27 mouse cellular contexts compared by ENCODE assay signal in genomic region chr1:194650566-194650965, GRCm38 (mm10). TPM values are rescaled to one million over a fixed set of nuclear protein-coding genes. Genes with fewer than 3 reads are reported as not detected.
DNase-seq lines count a peak whose midpoint lies in the region; ATAC-seq and TF ChIP-seq lines count a peak whose summit lies in the region.
"Had no signal": no experiment of that assay in that cellular context is flagged by ENCODE, and none has a peak within 500 bp of the region (broad histone marks: within the 10 kb centered on the region; RNA-seq: fewer than 3 reads in every experiment).

No protein-coding gene starts in this region.

- no peaks in the 10 kb centered on the region for H3K9me3 ChIP-seq in stomach, embryonic 16.5 days (replicated peaks; ENCODE audit: control insufficient read depth, low read length)
- no peaks in the 10 kb centered on the region for H3K9me3 ChIP-seq in stomach, postnatal 0 days (ENCODE audit: control insufficient read depth, low read length)
- no peaks in the 10 kb centered on the region for H3K9me3 ChIP-seq in hindbrain, embryonic 16.5 days (ENCODE audit: control insufficient read depth, low read length)
- H3K9me3 ChIP-seq: embryonic facial prominence, embryonic 10.5 days; embryonic facial prominence, embryonic 13.5 days; forebrain, embryonic 10.5 days; forebrain, embryonic 13.5 days; G1E; heart, embryonic 13.5 days; hindbrain, embryonic 13.5 days had no signal

- no peak for DNase-seq in heart, adult 2 months
- DNase-seq in heart, adult 9 months (ENCODE audit: low spot score in 2 of 2), result no peak
- DNase-seq in stomach, postnatal 0 days (ENCODE audit: low spot score), result no peak
- DNase-seq in gonadal fat pad, adult 2 months (ENCODE audit: low read depth), result peak; percentile 87
- DNase-seq: adrenal gland, adult 2 months; B cell, adult 2 months; cerebellum, adult 11-12 months; cerebellum, adult 8-10 months; cerebellum, postnatal 10 days; cerebellum, postnatal 36 days; embryo, embryonic 11 days; gastrocnemius, postnatal 25 days; kidney, adult 2 months had no signal

- TF ChIP-seq EP300 in heart, adult 2 months (IDR thresholded peaks at IDR 0.05; ENCODE audit: insufficient read depth, low read depth, low read length), result no peak
- TF ChIP-seq EP300 in stomach, postnatal 0 days (optimal IDR thresholded peaks at IDR 0.05), result no peak

- H3K27me3 ChIP-seq in heart, adult 2 months (ENCODE audit: control insufficient read depth, insufficient read depth, low read length), result no peaks in the 10 kb centered on the region
- no peaks in the 10 kb centered on the region for H3K27me3 ChIP-seq in stomach, embryonic 16.5 days (ENCODE audit: control insufficient read depth, insufficient read depth, low read length)
- H3K27me3 ChIP-seq in stomach, postnatal 0 days (ENCODE audit: control insufficient read depth, insufficient read depth, low read length), result no peaks in the 10 kb centered on the region
- H3K27me3 ChIP-seq in hindbrain, embryonic 16.5 days (replicated peaks; ENCODE audit: control insufficient read depth, insufficient read depth, low read length), result no peaks in the 10 kb centered on the region
- H3K27me3 ChIP-seq: CH12.LX; embryonic facial prominence, embryonic 13.5 days; forebrain, embryonic 13.5 days; heart, embryonic 13.5 days; hindbrain, embryonic 13.5 days; Patski had no signal

- no peak overlapping the region for H3K9ac ChIP-seq in heart, adult 2 months (ENCODE audit: low read depth, low read length)
- no peak overlapping the region for H3K9ac ChIP-seq in stomach, embryonic 16.5 days (ENCODE audit: low read length)
- H3K9ac ChIP-seq in stomach, postnatal 0 days (ENCODE audit: low read length), result no peak overlapping the region
- no peak overlapping the region for H3K9ac ChIP-seq in hindbrain, embryonic 16.5 days (ENCODE audit: low read depth, low read length)
- H3K9ac ChIP-seq: embryonic facial prominence, embryonic 13.5 days; forebrain, embryonic 13.5 days; heart, embryonic 13.5 days; hindbrain, embryonic 13.5 days had no signal

- intact Hi-C loops in heart, adult 2 months (cut with DNase I), result no loop called here

- 92% methylated on average over 2 of the region's 2 CpGs for WGBS in heart, adult 2 months
- 83% methylated on average over 2 of the region's 2 CpGs for WGBS in stomach, embryonic 16.5 days
- WGBS in stomach, postnatal 0 days, result 55% methylated on average over 2 of the region's 2 CpGs
- WGBS in hindbrain, embryonic 16.5 days, result 98% methylated on average over 2 of the region's 2 CpGs

- peaks cover 6% of the 10 kb centered on the region for H3K79me2 ChIP-seq in heart, adult 2 months (replicated peaks; ENCODE audit: control insufficient read depth, insufficient read depth, low read length)

- no peak for TF ChIP-seq POLR2A in heart, adult 2 months (IDR thresholded peaks at IDR 0.05; ENCODE audit: insufficient read depth, low read depth, low read length)

- TF ChIP-seq CTCF in heart, adult 2 months (IDR thresholded peaks at IDR 0.05), result no peak
- no peak for TF ChIP-seq CTCF in stomach, postnatal 0 days (IDR thresholded peaks at IDR 0.05; ENCODE audit: low read depth)

- H3K4me3 ChIP-seq in heart, adult 2 months, result no peak overlapping the region
- H3K4me3 ChIP-seq in stomach, embryonic 16.5 days (replicated peaks; ENCODE audit: low read length), result no peak overlapping the region
- H3K4me3 ChIP-seq in stomach, postnatal 0 days (ENCODE audit: low read depth, low read length), result no peak overlapping the region
- no peak overlapping the region for H3K4me3 ChIP-seq in hindbrain, embryonic 16.5 days (ENCODE audit: low read length)
- H3K4me3 ChIP-seq: embryonic facial prominence, embryonic 10.5 days; embryonic facial prominence, embryonic 13.5 days; erythroblast, embryonic 14.5 days; forebrain, embryonic 10.5 days; forebrain, embryonic 13.5 days; heart, embryonic 13.5 days; hindbrain, embryonic 13.5 days had no signal

- peak overlapping the region; percentile 91 for H3K27ac ChIP-seq in heart, adult 2 months
- peak overlapping the region; percentile 4; the same call in 1 of the 2 replicates for H3K27ac ChIP-seq in stomach, embryonic 16.5 days (ENCODE audit: low read length)
- no peak overlapping the region; the same call in 1 of the 2 replicates for H3K27ac ChIP-seq in stomach, postnatal 0 days (replicated peaks)
- H3K27ac ChIP-seq in hindbrain, embryonic 16.5 days (ENCODE audit: low read depth, low read length), result no peak overlapping the region
- H3K27ac ChIP-seq: embryonic facial prominence, embryonic 10.5 days; embryonic facial prominence, embryonic 13.5 days; forebrain, embryonic 10.5 days; forebrain, embryonic 13.5 days; heart, embryonic 13.5 days; hindbrain, embryonic 13.5 days had no signal

- H3K36me3 ChIP-seq in heart, adult 2 months (ENCODE audit: control insufficient read depth, insufficient read depth, low read length), result peaks cover 62% of the 10 kb centered on the region
- H3K36me3 ChIP-seq in stomach, embryonic 16.5 days (ENCODE audit: control insufficient read depth, insufficient read depth, low read length), result no peaks in the 10 kb centered on the region
- no peaks in the 10 kb centered on the region for H3K36me3 ChIP-seq in stomach, postnatal 0 days (ENCODE audit: control insufficient read depth, insufficient read depth, low read length)
- H3K36me3 ChIP-seq in hindbrain, embryonic 16.5 days (ENCODE audit: control insufficient read depth, insufficient read depth, low read length), result peaks cover 22% of the 10 kb centered on the region
- H3K36me3 ChIP-seq: G1E had no signal

- no peak overlapping the region for H3K4me2 ChIP-seq in stomach, embryonic 16.5 days (ENCODE audit: low read depth, low read length)
- no peak overlapping the region for H3K4me2 ChIP-seq in stomach, postnatal 0 days (replicated peaks; ENCODE audit: low read depth)
- H3K4me2 ChIP-seq in hindbrain, embryonic 16.5 days (ENCODE audit: low read length), result no peak overlapping the region
- H3K4me2 ChIP-seq: embryonic facial prominence, embryonic 13.5 days; forebrain, embryonic 13.5 days; heart, embryonic 13.5 days; hindbrain, embryonic 13.5 days had no signal

- H3K4me1 ChIP-seq in heart, adult 2 months (ENCODE audit: control insufficient read depth, insufficient read depth, low read length), result peaks cover 18% of the 10 kb centered on the region
- no peaks in the 10 kb centered on the region for H3K4me1 ChIP-seq in stomach, embryonic 16.5 days (ENCODE audit: control insufficient read depth, insufficient read depth, low read length)
- no peaks in the 10 kb centered on the region for H3K4me1 ChIP-seq in stomach, postnatal 0 days (replicated peaks; ENCODE audit: control insufficient read depth, insufficient read depth)
- no peaks in the 10 kb centered on the region; the same call in 1 of the 2 replicates for H3K4me1 ChIP-seq in hindbrain, embryonic 16.5 days (ENCODE audit: control insufficient read depth, insufficient read depth, low read depth, low read length)
- H3K4me1 ChIP-seq: embryonic facial prominence, embryonic 10.5 days had no signal

- no peak for ATAC-seq in stomach, embryonic 16.5 days (ENCODE audit: insufficient read depth, low FRiP score)
- no peak for ATAC-seq in stomach, postnatal 0 days (ENCODE audit: low FRiP score, low TSS enrichment)
- no peak for ATAC-seq in hindbrain, embryonic 16.5 days
- ATAC-seq: forebrain, embryonic 13.5 days; forebrain, embryonic 16.5 days; intestine, postnatal 0 days; Patski had no signal

RNA-seq across cellular contexts. Expression of gene Plxna2, which starts 32.5 kb away (rescaled TPM):
- total RNA-seq in heart, adult 2 months (2021), result 10 to 100 TPM; 22.6 to 30.6 TPM
- 9.8 and 16.7 TPM in 2 replicates for polyA plus RNA-seq in heart, adult 2 months (2012; rRNA removed)
- 7.3 and 8.2 TPM in 2 replicates for polyA plus RNA-seq in stomach, embryonic 16.5 days (2015; fragmentation: Nextera tagmentation; extraction: Ambion mirVana)
- polyA plus RNA-seq in stomach, postnatal 0 days (2015; fragmentation: Nextera tagmentation; extraction: Ambion mirVana), result 3.4 and 3.5 TPM in 2 replicates
- polyA plus RNA-seq in gonadal fat pad, adult 2 months (2012; rRNA removed), result 9.8 and 13.0 TPM in 2 replicates
- 24.2 and 28.3 TPM in 2 replicates for polyA plus RNA-seq in hindbrain, embryonic 16.5 days (2015; fragmentation: Nextera tagmentation; extraction: Ambion mirVana)
- polyA plus RNA-seq: G1E had no signal

Comparison
In these comparisons a context has a peak if more than half of its experiments do, and no peak if none do; other contexts are left out.
1. H3K27ac ChIP-seq: peak in heart, adult 2 months (single experiment) and stomach, embryonic 16.5 days (single experiment); none in stomach, postnatal 0 days (single experiment) and hindbrain, embryonic 16.5 days (single experiment).